14 mouse cellular contexts compared by ENCODE assay signal in genomic region chr2:12329068-12329407, GRCm38 (mm10). TPM values are rescaled to one million over a fixed set of nuclear protein-coding genes. Genes with fewer than 3 reads are reported as not detected.
DNase-seq lines count a peak whose midpoint lies in the region; ATAC-seq and TF ChIP-seq lines count a peak whose summit lies in the region.
"Had no signal": no experiment of that assay in that cellular context is flagged by ENCODE, and none has a peak within 500 bp of the region (broad histone marks: within the 10 kb centered on the region; RNA-seq: fewer than 3 reads in every experiment).

No protein-coding gene starts in this region.

- H3K27ac ChIP-seq in layer of hippocampus, adult 2 months, result peak overlapping the region; percentile 70
- peak overlapping the region; percentile 52; the same call in 1 of the 2 replicates for H3K27ac ChIP-seq in forebrain, embryonic 11.5 days (ENCODE audit: low read depth, low read length)
- H3K27ac ChIP-seq in hindbrain, postnatal 0 days, result no peak overlapping the region
- no peak overlapping the region for H3K27ac ChIP-seq in neural tube, embryonic 12.5 days
- H3K27ac ChIP-seq: heart, adult 2 months; liver, embryonic 15.5 days; stomach, embryonic 15.5 days had no signal

- ATAC-seq in forebrain, embryonic 11.5 days (replicated peaks; ENCODE audit: low FRiP score), result no peak
- no peak for ATAC-seq in hindbrain, postnatal 0 days
- no peak for ATAC-seq in neural tube, embryonic 12.5 days (ENCODE audit: low FRiP score, low read depth)
- no peak for ATAC-seq in erythroblast, adult 5-6 weeks (replicated peaks; ENCODE audit: low FRiP score, poor library complexity, severe bottlenecking)
- ATAC-seq: intestine, postnatal 0 days had no signal

- 26% methylated on average over 5 of the region's 5 CpGs for WGBS in forebrain, embryonic 11.5 days
- WGBS in hindbrain, postnatal 0 days, result 8% methylated on average over 5 of the region's 5 CpGs
- WGBS in neural tube, embryonic 12.5 days, result 18% methylated on average over 5 of the region's 5 CpGs

- TF ChIP-seq CTCF in layer of hippocampus, adult 2 months (conservative IDR thresholded peaks at IDR 0.05), result no peak
- TF ChIP-seq CTCF in hindbrain, postnatal 0 days (IDR thresholded peaks at IDR 0.05; ENCODE audit: low read depth), result no peak

- H3K4me2 ChIP-seq in forebrain, embryonic 11.5 days (ENCODE audit: low read depth, low read length, severe bottlenecking), result peak overlapping the region; percentile 33; the same call in 1 of the 2 replicates
- peak overlapping the region; percentile 28 for H3K4me2 ChIP-seq in hindbrain, postnatal 0 days (ENCODE audit: low read depth, low read length)
- peak overlapping the region; percentile 48 for H3K4me2 ChIP-seq in neural tube, embryonic 12.5 days (replicated peaks)
- H3K4me2 ChIP-seq: liver, embryonic 15.5 days; stomach, embryonic 15.5 days had no signal

- DNase-seq in layer of hippocampus, adult 2 months (ENCODE audit: low spot score in 2 of 2), result no peak
- DNase-seq in layer of hippocampus, postnatal 25 days (ENCODE audit: extremely low spot score in 1 of 2, low spot score in 1 of 2), result no peak
- no peak for DNase-seq in forebrain, embryonic 11.5 days (ENCODE audit: low spot score)
- DNase-seq in hindbrain, postnatal 0 days (ENCODE audit: low spot score), result no peak
- no peak for DNase-seq in gastrocnemius, adult 8-10 months (ENCODE audit: low spot score in 2 of 2)
- no peak for DNase-seq in urinary bladder, adult 2 months (ENCODE audit: low spot score)
- DNase-seq: cerebellum, postnatal 10 days; heart, adult 2 months; layer of hippocampus, adult 9-11 months had no signal

- H3K9ac ChIP-seq in forebrain, embryonic 11.5 days (ENCODE audit: low read length), result no peak overlapping the region
- H3K9ac ChIP-seq in hindbrain, postnatal 0 days (replicated peaks; ENCODE audit: low read length), result no peak overlapping the region
- H3K9ac ChIP-seq in neural tube, embryonic 12.5 days, result no peak overlapping the region
- H3K9ac ChIP-seq: liver, embryonic 15.5 days; stomach, embryonic 15.5 days had no signal

- H3K27me3 ChIP-seq in forebrain, embryonic 11.5 days (ENCODE audit: control insufficient read depth, insufficient read depth, low read length), result no peaks in the 10 kb centered on the region
- H3K27me3 ChIP-seq in hindbrain, postnatal 0 days (ENCODE audit: insufficient read depth, low read length), result no peaks in the 10 kb centered on the region
- H3K27me3 ChIP-seq in neural tube, embryonic 12.5 days (replicated peaks), result no peaks in the 10 kb centered on the region
- H3K27me3 ChIP-seq: stomach, embryonic 15.5 days had no signal

- H3K36me3 ChIP-seq in forebrain, embryonic 11.5 days (ENCODE audit: control insufficient read depth, insufficient read depth, low read length), result no peaks in the 10 kb centered on the region
- H3K36me3 ChIP-seq in hindbrain, postnatal 0 days (ENCODE audit: insufficient read depth, low read length), result no peaks in the 10 kb centered on the region
- no peaks in the 10 kb centered on the region for H3K36me3 ChIP-seq in neural tube, embryonic 12.5 days
- H3K36me3 ChIP-seq: liver, embryonic 15.5 days; stomach, embryonic 15.5 days had no signal

- no peaks in the 10 kb centered on the region for H3K9me3 ChIP-seq in forebrain, embryonic 11.5 days (ENCODE audit: control insufficient read depth, low read length)
- no peaks in the 10 kb centered on the region for H3K9me3 ChIP-seq in hindbrain, postnatal 0 days (ENCODE audit: low read length)
- no peaks in the 10 kb centered on the region for H3K9me3 ChIP-seq in neural tube, embryonic 12.5 days
- H3K9me3 ChIP-seq: liver, embryonic 15.5 days; stomach, embryonic 15.5 days had no signal

- H3K4me3 ChIP-seq in layer of hippocampus, adult 2 months, result no peak overlapping the region
- no peak overlapping the region for H3K4me3 ChIP-seq in forebrain, embryonic 11.5 days (ENCODE audit: low read depth, low read length)
- no peak overlapping the region for H3K4me3 ChIP-seq in hindbrain, postnatal 0 days (ENCODE audit: low read length)
- no peak overlapping the region for H3K4me3 ChIP-seq in neural tube, embryonic 12.5 days
- H3K4me3 ChIP-seq: heart, adult 2 months; liver, embryonic 15.5 days; stomach, embryonic 15.5 days had no signal

- peaks cover 2% of the 10 kb centered on the region; the same call in 1 of the 2 replicates for H3K4me1 ChIP-seq in forebrain, embryonic 11.5 days (replicated peaks; ENCODE audit: control insufficient read depth, insufficient read depth, low read length)
- 0 out of 2 replicates have a peak, but pooled peaks cover 8% of the 10 kb centered on the region for H3K4me1 ChIP-seq in hindbrain, postnatal 0 days (ENCODE audit: insufficient read depth, low read length)
- H3K4me1 ChIP-seq in neural tube, embryonic 12.5 days, result peaks cover 15% of the 10 kb centered on the region; the same call in 1 of the 2 replicates

RNA-seq across cellular contexts. Expression of gene Itga8, which starts 27.3 kb away (rescaled TPM):
- total RNA-seq in layer of hippocampus, adult 2 months (2021), result 10 to 100 TPM; 24.4 to 28.5 TPM
- total RNA-seq in layer of hippocampus, postnatal 25 days (2021), result 10 to 100 TPM; 15.9 to 30.4 TPM
- 4.2 and 4.6 TPM in 2 replicates for polyA plus RNA-seq in forebrain, embryonic 11.5 days (2014; fragmentation: Nextera tagmentation; extraction: Ambion mirVana)
- 3.6 and 5.3 TPM in 2 replicates for total RNA-seq in hindbrain, postnatal 0 days (2014; rRNA removed)
- 2.9 and 3.2 TPM in 2 replicates for polyA plus RNA-seq in hindbrain, postnatal 0 days (2015; fragmentation: Nextera tagmentation; extraction: Ambion mirVana)
- polyA plus RNA-seq in neural tube, embryonic 12.5 days (2016; fragmentation: Nextera tagmentation; extraction: Ambion mirVana), result 3.8 and 4.1 TPM in 2 replicates
- not detected in 2 replicates for total RNA-seq in erythroblast, adult 5-6 weeks (2015; ENCODE audit: low replicate concordance)
- total RNA-seq in erythroblast, adult 5-6 weeks (2017; ENCODE audit: low replicate concordance), result 0.14 and 1.4 TPM in 2 replicates
- 1 to 10 TPM in 3 of 4 experiments, under 1 TPM in 1; 0.63 to 2.1 (median 1.4) TPM for total RNA-seq in gastrocnemius, adult 8-10 months (2022)
- 11.6 and 14.6 TPM in 2 replicates for polyA plus RNA-seq in urinary bladder, adult 2 months (2012; rRNA removed)

Comparison
In these comparisons a context has a peak if more than half of its experiments do, and no peak if none do; other contexts are left out.
1. H3K27ac ChIP-seq: peak in layer of hippocampus, adult 2 months (single experiment) and forebrain, embryonic 11.5 days (single experiment); none in hindbrain, postnatal 0 days (single experiment) and neural tube, embryonic 12.5 days (single experiment).
2. Peak in every context shown above with its lines, with median percentiles within 50 percentile points of each other: H3K4me2 ChIP-seq.